Comparison of ENCODE assay signal across 12 mouse cellular contexts in genomic region chr9:24967571-24967970, GRCm38 (mm10).
DNase-seq lines count a peak whose midpoint lies in the region; ATAC-seq and TF ChIP-seq lines count a peak whose summit lies in the region.
"Had no signal": no experiment of that assay in that cellular context is flagged by ENCODE, and none has a peak within 500 bp of the region (broad histone marks: within the 10 kb centered on the region; RNA-seq: fewer than 3 reads in every experiment).

No protein-coding gene starts in this region.

- DNase-seq in heart, adult 18-20 months = no peak
- peak; percentile 2 to 3 for DNase-seq in kidney, postnatal 4 days
- DNase-seq in kidney, adult 2 months = no peak
- DNase-seq in MN1 (ENCODE audit: low spot score) = peak; percentile 66
- no peak for DNase-seq in hindbrain, postnatal 0 days (ENCODE audit: low spot score)
- no peak for DNase-seq in layer of hippocampus, adult 18-20 months (ENCODE audit: low spot score in 2 of 2)
- DNase-seq: adrenal gland, adult 8-10 months; right cerebral cortex, postnatal 4 days; thymus, postnatal 4 days had no signal

- H3K27ac ChIP-seq in heart, embryonic 13.5 days (replicated peaks) = 0 out of 2 replicates have a peak overlapping the region, but pooled peaks have one; percentile 1
- no peak overlapping the region for H3K27ac ChIP-seq in kidney, adult 2 months (ENCODE audit: insufficient read depth, low read depth, low read length)
- H3K27ac ChIP-seq in hindbrain, postnatal 0 days = no peak overlapping the region
- H3K27ac ChIP-seq: forebrain, embryonic 12.5 days; macrophage had no signal

- no peak for TF ChIP-seq CTCF in kidney, adult 2 months (conservative IDR thresholded peaks at IDR 0.05; ENCODE audit: insufficient read depth, insufficient read length, low read depth, low read length)
- TF ChIP-seq CTCF in hindbrain, postnatal 0 days (IDR thresholded peaks at IDR 0.05; ENCODE audit: low read depth) = peak; percentile 19; the same call in 1 of the 2 replicates

- no peaks in the 10 kb centered on the region for H3K36me3 ChIP-seq in heart, embryonic 13.5 days
- no peaks in the 10 kb centered on the region for H3K36me3 ChIP-seq in kidney, adult 2 months (ENCODE audit: control insufficient read depth, insufficient read depth, low read length)
- no peaks in the 10 kb centered on the region for H3K36me3 ChIP-seq in hindbrain, postnatal 0 days (ENCODE audit: insufficient read depth, low read length)
- H3K36me3 ChIP-seq: forebrain, embryonic 12.5 days had no signal

- 66% methylated on average over 10 of the region's 10 CpGs for WGBS in heart, embryonic 13.5 days
- 72% methylated on average over 10 of the region's 10 CpGs for WGBS in kidney, adult 2 months
- WGBS in hindbrain, postnatal 0 days = 62% methylated on average over 10 of the region's 10 CpGs

- H3K4me2 ChIP-seq in heart, embryonic 13.5 days = no peak overlapping the region
- H3K4me2 ChIP-seq in hindbrain, postnatal 0 days (ENCODE audit: low read depth, low read length) = no peak overlapping the region
- H3K4me2 ChIP-seq: forebrain, embryonic 12.5 days had no signal

- H3K4me3 ChIP-seq in heart, embryonic 13.5 days = no peak overlapping the region
- H3K4me3 ChIP-seq in kidney, adult 2 months (ENCODE audit: insufficient read depth, low read depth, low read length) = no peak overlapping the region
- no peak overlapping the region for H3K4me3 ChIP-seq in hindbrain, postnatal 0 days (ENCODE audit: low read length)
- H3K4me3 ChIP-seq: forebrain, embryonic 12.5 days had no signal

- no peaks in the 10 kb centered on the region for H3K27me3 ChIP-seq in heart, embryonic 13.5 days (replicated peaks)
- no peaks in the 10 kb centered on the region for H3K27me3 ChIP-seq in kidney, adult 2 months (replicated peaks; ENCODE audit: control insufficient read depth, insufficient read depth, low read length)
- H3K27me3 ChIP-seq in hindbrain, postnatal 0 days (ENCODE audit: insufficient read depth, low read length) = no peaks in the 10 kb centered on the region

- no peak overlapping the region for H3K9ac ChIP-seq in heart, embryonic 13.5 days
- H3K9ac ChIP-seq in hindbrain, postnatal 0 days (replicated peaks; ENCODE audit: low read length) = no peak overlapping the region
- H3K9ac ChIP-seq: forebrain, embryonic 12.5 days had no signal

- TF ChIP-seq POLR2A in kidney, adult 2 months (IDR thresholded peaks at IDR 0.05; ENCODE audit: low read depth, low read length) = no peak

- peaks cover 74% of the 10 kb centered on the region for H3K4me1 ChIP-seq in heart, embryonic 13.5 days
- no peaks in the 10 kb centered on the region for H3K4me1 ChIP-seq in kidney, adult 2 months (ENCODE audit: control insufficient read depth, insufficient read depth, low read length)
- H3K4me1 ChIP-seq in hindbrain, postnatal 0 days (ENCODE audit: insufficient read depth, low read length) = no peaks in the 10 kb centered on the region
- H3K4me1 ChIP-seq: forebrain, embryonic 12.5 days had no signal

- ATAC-seq in heart, embryonic 13.5 days (ENCODE audit: extremely low read depth, insufficient number of reproducible peaks, low FRiP score, low TSS enrichment) = no peak
- no peak for ATAC-seq in hindbrain, postnatal 0 days

- no peaks in the 10 kb centered on the region for H3K9me3 ChIP-seq in heart, embryonic 13.5 days
- no peaks in the 10 kb centered on the region for H3K9me3 ChIP-seq in hindbrain, postnatal 0 days (ENCODE audit: low read length)
- H3K9me3 ChIP-seq: forebrain, embryonic 12.5 days had no signal

Comparison
In these comparisons a context has a peak if more than half of its experiments do, and no peak if none do; other contexts are left out.
1. DNase-seq: peak in kidney, postnatal 4 days (2 of 2) and MN1 (single experiment); none in heart, adult 18-20 months (0 of 2), kidney, adult 2 months (single experiment), hindbrain, postnatal 0 days (single experiment) and layer of hippocampus, adult 18-20 months (0 of 2).